Mouse (Mus musculus) mouse trophoblast stem cell (cell line): ENCODE data around the gene Gpr155.

Experiments
- in situ Hi-C, 2 experiments: fragments of 300-500 bp; cut with MseI, MboI; formaldehyde crosslinking; loops; 2 replicates in 1 of 2; 3 replicates in 1 of 2; pipeline ENCODE4 v1.15.1; 2025

Gpr155 gene

DNA sequence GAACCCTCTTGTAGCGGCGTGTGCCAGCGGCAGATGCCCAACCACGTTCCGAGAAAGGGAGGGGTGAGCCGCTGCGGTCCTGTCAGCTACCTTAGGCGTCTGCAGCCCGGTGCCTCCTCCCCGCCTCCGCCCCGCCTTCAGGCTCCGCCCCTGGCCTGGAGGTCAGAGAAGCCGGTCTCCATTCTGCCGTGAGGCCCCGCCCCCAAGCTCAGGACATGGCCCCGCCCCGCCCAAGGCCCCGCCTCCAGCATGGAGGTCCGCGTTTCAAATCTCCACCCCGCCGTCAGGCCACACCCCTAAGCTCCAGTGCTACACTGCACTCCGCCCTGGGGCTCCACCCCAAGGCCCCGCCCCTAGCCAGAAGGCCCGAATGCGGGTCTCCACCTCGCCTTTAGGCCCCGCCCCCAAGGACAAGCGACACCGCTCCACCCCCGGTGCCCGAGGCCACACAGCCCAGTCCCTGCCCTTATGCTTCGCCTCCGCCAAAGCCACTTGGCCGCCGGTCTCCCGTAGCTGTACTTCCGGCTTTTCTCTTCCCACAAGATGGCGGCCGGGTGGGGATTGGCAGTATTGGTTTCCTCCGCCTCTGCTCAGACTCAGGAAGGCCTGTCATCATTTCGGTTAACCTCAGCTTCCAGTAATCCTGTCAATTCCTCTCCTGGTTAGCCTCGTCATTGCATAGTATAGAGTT, at the start of gene Gpr155:
Gpr155 (minus strand) TSS at position 217 of the 691 bp plus-strand sequence.
- in situ Hi-C loops = no loop called here

DNA sequence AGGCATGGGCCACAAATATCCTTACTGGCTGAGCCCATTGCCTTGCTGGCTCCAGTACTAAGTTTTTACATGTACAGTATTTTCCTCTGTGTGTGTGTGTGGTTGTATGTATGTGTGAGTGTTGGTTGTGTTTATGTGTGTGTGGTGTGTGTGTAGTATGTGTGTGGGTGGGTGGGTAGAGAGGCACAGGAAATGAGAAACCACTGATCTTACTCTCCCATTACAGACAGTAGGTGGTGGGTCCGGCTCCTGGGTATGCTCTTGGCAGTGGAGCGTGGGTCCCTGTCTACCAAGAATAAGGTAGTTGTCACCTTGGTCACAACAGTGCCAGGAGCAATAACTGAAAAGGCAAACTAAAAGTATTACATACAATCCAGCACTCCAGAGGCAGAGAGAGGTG, 49.5 kb upstream of the Gpr155 start:
- in situ Hi-C loops = no loop called here

DNA sequence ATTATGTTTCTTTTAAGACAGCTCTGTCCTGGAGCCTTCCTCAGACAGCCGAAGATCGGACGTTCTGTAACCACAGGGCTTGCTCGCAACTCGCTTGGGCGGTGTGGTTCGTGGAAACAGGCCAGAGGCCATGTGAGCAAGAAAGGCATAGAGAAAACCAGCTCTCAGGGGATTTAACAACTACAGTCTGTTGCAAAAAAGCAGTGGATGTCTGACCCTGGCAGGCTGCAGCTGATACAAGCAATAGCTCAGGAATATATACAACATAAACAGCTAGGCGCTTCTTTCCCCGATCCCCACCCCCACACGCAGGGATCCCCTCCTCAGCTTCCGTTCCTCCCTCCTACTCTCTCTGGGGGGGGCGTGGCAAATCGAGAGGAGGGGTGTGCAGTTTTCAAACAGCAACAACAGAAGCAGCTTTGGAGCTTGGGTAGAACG, 45.6 kb upstream of the Gpr155 start:
- in situ Hi-C loops = no loop called here

DNA sequence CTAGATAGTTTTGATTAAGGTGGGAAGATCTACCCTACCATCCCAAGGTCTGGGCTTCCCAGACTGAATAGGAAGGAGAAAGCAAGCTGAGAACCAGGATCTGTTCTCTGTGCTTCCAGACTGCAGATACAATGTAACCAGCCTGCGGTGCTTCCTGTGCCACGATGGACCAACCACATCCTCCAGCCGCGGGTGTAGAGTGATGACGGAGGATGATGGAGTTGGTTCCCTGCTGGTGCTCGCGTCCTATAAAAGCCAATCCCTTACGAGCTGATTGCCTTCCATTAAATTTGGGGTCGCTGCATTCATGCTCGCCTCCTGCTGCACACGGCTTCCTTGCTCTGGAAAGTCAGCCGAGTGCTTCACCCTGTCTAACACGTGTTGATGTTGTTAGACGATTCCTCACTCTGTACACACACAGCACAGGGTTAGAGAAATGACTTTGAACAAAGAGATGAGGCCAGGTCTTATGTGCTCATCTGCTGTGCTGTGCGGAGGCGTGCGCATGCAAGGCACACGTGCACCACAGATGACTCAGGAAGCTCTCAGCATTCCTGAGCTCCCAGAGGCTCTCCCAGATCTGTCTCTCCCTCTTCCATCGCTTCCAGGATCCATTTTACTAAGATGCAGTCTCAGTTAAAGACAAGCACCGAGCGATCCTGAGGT, 42.6 kb upstream of the Gpr155 start:
- in situ Hi-C loops = no loop called here

DNA sequence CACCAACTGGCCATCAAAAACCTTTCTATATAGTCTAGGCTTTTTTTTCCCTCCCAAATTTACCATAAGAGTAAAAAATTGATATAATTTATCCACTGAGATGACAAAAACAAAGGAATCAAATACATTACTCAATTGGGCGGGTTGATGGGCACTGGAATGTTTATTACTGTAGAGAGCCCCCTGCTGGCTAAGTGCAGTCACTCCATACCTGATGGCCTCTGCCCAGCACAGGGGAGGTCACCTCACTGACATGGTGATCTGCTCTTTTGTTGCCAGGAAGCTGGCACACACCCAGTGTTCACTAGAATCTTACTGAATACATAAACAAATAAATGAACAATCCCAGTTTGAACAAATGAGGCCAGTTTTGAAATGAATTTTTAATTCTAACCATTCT, 40.9 kb upstream of the Gpr155 start:
- in situ Hi-C loops = no loop called here

DNA sequence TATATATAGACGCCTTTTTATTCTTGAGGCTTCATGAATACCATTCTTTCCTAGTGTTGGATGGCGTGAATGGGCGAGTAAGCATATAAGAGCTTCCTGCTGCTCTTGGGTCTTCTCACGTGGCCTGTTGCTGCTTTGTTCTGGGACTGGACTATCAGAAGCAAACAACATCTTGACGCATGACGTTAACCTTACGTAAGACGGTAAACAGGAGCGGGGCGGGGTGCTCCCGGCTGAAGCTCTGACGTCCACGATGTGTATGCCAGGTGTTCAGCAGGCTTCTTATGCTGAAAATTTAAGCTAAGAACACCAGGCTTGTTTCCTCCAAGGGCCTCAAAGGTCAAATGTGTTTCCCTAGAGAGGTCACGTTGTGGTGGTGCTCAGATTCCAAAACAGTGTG, 39.5 kb upstream of the Gpr155 start:
- in situ Hi-C loops = no loop called here

DNA sequence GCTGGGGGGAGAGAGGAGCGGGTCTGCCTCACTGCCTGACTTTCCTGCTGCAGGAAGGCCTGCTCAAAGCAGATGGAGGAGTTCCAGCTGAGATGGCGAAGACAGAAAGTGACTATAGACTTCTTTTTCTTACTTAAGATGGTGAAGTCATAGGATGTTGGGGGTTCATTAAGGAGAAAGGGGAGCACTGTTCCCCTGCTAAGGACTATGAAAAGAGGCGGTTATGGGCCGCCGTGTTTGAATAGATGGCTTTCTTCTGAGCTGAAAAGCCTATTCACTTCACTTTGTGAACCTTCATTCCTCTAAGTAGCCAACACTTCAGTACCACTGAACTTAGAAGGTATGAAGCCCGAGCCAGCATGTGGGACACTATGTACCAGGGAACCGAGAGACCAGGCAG, 33.4 kb upstream of the Gpr155 start:
- in situ Hi-C loops = no loop called here

DNA sequence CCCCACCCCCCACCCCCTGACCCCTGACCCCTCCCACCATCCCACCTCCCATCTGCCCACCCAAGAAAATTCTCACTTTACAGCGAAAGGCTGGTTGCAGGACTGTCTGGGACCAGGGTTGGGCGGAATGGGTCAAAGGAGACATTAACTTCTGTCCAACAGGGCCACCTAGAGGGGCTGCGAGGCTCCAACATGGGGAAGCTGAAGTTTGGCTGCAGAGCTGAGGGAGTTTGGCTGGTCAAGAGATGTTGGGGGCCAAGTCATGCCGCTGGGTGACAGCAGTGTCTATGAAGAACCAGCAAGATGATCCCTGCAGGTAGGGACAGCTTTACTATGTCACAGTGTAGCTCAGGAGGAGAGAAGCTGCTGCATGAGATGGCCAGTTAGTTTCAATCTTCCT, 32.9 kb upstream of the Gpr155 start:
- in situ Hi-C loops = no loop called here

DNA sequence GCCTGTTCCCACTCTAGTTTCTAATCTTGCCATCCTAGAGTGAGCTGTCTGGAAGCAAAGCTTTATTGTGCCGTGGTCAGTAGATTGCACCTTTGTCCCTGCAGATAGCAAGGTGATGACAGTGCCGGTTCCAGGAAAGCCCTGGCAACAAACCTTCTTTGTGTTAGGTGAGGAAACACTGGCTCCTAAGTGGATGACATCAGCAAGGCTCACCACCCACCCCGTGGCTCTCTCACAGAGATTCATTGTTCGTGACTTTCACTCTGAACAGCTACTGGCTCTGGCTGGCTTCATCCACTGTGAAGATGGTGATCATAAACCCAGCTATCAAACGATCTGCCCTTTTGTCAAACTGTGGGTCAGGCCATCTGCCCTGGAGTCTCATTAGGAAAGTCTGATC, 29.5 kb upstream of the Gpr155 start:
- in situ Hi-C loops = no loop called here

DNA sequence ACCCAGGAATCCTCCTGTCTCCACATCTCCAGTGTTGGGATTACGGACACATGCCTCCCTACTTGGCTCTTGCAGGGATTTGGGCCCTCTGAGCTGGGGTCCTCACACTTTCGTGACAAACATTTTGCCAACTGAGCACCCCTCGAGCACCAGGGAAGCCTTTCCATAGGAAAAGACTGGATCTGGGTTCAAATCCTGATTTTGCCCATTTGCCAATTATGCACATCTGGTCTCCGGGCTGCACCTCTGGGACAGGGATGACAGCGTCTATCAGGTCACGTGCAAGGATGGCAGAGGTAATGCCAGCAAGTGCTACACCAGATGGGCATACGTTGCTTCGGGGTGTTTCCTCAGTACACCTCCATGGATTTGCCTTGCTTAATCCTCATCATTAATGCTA, 23.7 kb upstream of the Gpr155 start:
- in situ Hi-C loops = no loop called here

DNA sequence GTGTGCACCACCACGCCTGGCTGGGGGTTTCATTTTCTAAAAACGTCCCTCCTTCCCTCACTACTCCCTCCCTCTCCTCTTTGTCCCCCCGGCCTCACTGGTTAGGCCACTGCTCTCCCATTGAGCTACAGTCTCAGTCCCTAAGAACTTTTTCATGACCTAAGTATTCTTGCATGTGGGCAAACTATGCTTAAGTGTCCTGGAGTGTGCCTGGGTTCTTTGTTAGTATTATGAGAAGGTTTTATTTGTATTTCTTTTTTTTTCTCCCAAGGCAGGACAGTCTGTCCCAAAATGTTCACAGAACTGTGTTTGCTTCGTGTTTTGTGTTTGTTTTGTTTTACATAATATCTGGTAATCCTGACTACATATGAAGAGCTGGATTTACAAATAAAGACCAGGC, 21.3 kb upstream of the Gpr155 start:
- in situ Hi-C loops = no loop called here

DNA sequence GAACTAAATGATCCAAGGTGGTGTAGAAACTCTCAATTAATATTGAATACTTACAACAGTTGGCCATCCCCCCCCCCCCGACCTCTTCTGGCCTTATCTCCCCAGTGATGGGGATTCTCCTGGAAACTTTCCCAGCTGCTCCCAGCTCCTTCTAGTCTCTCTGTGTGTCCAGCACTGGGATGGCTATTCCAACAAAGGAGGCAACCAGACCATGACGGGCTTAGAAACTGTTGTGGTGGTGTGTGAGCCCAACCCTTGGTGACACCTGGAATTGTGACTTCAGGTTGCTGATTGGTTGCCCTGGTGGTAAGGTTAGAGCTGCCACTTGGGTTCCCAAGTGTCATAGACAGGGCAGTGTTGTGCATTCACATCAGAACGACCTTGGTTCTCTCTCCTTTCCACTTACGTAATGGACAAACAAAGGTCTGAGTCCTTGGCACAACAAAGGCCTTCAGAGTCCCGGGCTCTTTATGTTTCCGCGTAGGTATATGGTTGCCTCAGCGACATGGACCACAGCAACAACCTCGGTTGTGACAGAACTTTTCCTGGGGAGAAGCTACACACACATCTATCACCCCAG, 20.1 kb upstream of the Gpr155 start:
- in situ Hi-C loops = no loop called here

DNA sequence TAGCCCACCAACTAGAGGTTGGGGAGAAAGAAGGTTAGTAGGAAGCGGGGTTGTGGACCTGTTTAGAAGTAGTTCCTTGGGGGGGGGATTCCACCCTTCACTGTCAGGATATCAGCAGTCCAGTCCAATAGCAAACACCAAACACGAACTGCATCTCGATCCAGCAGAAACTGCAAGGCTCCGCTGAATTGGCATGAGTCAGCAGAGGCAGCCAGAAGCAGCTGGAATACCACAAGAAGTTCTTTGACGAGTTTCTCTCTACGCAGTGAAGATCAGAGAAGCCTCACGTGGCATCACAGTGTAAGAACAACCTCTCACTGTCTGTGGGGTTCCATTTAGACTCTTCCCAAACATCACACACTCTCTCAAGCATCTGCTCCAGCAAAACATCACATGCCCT, 18.6 kb upstream of the Gpr155 start:
- in situ Hi-C loops = no loop called here

DNA sequence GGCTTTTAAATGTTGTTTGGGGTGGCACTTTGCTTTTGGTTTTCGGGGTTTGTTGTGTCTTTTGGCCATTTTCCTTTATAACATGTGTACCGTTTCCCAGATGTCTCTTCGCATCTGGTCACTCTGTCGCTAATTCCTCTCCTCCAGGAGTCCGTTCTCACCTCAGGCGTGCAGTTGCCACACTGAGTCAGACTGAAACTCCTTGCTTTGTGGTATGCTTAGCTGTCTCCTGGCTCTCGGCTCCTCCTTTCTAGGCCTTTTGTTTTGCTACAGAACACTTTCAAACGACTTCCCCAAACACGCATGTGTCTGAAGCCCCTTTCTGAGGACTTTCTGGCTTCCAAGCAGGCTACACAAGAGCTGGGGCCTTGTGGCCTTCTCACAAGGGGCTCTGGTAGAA, 18.1 kb upstream of the Gpr155 start:
- in situ Hi-C loops = no loop called here

DNA sequence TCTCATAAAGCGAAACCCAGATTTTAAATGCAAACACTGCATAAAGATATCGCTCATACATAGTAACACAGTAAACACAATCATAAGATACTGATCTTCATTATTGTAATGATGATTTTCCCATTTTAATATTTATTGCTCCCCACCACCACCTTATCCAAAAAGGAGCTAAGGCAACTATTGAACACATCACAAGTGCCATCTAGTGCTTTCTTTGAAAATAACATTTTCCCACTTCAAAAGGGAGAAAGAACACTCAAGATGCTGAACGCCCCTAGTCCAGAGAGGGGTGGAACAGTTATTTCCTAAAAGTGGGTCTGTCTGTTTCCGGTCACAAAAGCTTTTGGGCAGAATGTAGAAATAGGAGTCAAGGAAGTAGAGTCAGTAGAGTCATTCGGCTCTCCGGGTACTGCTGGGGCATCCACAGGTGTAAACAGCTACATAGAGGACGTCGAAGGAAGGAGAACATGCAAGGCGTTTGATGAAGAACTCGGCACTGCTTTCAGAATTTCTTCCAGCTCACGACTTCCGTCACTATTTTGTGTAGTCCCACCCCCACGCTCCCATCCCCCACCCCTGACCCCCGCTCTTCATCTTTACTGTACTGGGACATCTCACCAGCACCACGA, 17.1 kb upstream of the Gpr155 start:
- in situ Hi-C loops = no loop called here

DNA sequence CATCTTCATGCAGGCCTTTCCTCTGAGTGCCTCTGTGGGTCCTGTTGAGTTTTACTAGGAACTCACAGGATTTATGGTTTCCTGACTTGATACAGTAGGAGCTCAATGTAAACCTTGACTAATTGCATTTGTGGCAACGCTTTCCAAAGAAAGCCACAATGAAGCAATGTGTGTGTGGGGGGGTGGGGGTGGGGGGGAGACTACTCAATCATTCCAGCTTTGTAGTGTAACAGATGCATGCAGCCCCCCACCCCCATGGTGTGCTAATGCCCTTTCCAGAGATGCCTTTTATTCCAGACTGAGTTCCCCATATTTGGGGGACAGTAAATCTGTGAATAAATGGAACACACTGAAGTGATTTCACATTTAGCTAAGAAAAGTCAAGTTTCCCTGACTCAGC, 15.3 kb upstream of the Gpr155 start:
- in situ Hi-C loops = no loop called here

DNA sequence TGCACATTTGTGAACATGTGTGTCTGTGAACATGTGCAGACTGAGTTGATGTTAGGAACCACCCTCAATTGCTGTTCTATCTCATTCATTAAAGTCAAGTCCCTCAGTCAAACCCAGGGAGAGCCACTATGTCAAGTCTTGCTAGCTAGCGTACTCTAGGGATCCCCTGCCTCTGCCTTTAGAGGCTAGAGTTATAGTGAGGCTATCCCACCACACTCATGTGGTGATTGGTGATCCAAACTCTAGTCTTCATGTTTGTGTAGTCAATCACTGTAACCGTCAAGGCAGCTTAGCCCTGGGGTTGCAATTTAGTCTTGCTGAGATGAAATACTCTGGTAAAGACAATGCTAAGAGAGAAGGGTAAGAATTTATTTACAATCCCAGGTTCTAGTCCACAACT, 11.1 kb upstream of the Gpr155 start:
- in situ Hi-C loops = no loop called here

DNA sequence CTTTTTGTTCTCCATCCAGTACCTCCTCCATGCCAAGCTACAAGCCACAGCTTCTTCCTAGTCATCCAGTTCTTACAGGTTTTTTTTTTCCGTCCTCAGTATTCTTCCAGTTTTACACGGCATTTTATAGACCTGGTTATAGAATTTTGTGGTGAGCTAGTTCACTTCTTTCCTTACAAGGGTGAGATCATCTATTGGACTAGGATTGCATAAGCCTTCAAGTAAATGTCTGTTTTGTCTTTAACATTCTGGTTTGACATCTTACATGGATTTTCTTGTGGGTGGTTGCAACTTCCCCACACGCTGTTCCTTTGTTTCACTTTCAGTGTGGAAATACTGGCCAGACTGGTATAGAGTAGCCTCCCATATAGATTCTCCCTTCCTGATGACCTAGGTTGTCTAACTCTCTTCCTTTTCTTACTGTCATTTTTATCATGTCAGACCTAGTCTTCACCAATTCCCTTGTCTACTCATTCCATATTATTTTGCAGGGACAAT, 10.5 kb upstream of the Gpr155 start:
- in situ Hi-C loops = no loop called here

DNA sequence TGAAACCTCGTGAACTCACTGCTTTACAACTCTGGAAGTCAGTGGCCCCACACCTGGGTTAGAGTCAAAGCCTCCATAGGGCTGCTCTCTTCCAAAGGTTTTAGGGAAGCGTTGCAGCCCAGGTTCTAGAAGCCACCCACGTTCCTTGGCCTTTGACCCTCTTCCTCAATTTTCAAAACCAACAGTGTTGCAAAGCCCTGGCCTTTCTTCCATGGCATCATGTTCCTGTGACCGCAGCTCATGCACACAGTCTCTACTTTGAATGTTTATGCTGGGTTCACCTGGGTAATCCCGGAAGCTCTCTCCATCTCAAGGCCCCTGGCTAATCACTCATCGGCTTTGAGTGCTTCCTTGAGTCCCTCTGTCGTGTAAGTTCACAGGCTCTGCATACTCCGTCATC, 9.1 kb upstream of the Gpr155 start:
- in situ Hi-C loops = no loop called here

DNA sequence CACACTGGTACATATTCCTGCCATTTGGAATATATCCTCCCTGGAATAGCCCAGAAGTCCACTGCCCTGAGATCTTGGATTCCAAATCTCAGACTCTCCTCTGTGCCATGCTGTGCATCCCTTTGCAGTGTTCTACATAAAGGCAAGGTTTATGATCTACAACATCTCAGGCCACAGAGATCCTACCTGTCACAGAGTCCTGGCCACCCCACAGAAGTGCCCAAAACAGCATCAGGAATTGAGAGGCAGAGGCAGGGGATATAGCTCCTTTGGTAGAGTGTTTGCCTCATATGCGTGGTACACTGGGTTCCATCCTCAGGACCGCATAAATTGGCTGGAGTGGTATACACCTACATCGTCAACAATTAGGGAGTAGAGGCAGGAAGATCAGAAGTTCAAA, 8.1 kb upstream of the Gpr155 start:
- in situ Hi-C loops = no loop called here

DNA sequence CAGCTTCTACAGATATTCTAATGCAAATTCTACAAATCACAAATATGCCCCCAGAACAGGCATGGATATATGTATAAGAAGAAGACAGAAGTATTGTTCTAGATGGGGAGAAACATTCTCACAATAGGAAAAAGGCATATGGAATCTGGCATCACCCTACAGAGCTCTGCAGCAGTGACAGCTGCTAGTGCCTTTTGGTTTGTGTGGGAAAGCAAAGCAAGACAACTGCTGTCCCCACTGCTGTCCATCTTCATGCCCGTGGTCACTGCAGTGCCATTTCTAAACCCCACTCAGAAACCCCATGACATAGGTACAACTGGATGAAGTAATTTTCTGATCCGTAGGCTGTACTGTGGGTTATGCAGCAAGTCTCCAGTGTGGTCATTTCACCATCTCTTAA, 6.4 kb upstream of the Gpr155 start:
- in situ Hi-C loops = no loop called here

DNA sequence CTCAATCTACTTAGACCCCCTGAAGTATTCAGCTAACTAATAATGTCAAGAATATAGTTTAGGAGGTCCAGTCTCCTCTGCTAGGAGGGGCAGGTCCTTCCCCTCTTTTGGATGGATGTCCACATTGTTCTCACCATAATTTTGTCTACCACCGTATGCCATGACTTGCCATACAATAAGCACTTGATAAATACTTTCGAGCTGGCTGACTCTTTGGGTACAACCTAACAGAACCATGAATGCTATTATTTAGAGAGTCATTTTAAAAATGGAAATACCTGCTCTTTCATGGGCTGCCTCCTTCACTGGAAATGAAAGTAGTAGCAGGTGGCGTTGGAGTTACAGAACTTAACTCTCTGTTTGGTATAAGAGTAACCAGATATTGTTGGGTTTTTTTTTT, 3.6 kb upstream of the Gpr155 start:
- in situ Hi-C loops = no loop called here

DNA sequence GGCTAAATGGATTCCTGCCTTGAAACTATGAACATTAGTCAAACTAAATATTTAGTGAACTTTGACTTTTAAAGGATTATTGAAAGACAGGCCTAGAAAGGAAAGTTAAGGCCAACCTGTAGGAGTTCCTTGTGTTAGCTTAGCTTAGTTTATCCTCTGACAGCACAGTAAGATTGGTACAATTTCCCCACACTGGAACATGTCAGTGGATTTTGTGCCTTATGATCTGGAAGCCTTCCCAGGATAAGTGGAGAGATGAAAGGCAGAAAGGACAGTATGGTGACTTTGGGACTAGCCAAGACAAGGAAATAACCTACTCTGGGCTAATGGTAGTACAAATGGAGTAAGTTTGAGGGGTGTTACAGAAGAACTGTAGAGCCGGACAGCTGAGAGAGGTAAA, 1.4 kb upstream of the Gpr155 start:
- in situ Hi-C loops = no loop called here
